Mouse (Mus musculus): ENCODE measurements around the gene Ltbr. TPM values are rescaled to one million over a fixed set of nuclear protein-coding genes. Genes with fewer than 3 reads are reported as not detected.
"Not testable (repeated sequence)": the region's sequence is repeated elsewhere in the genome, so short reads cannot be mapped to it uniquely, and the experiment has no call there.

Ltbr gene
- polyA plus RNA-seq, 1 experiment from 2014 or later, result 11.0 TPM

DNA sequence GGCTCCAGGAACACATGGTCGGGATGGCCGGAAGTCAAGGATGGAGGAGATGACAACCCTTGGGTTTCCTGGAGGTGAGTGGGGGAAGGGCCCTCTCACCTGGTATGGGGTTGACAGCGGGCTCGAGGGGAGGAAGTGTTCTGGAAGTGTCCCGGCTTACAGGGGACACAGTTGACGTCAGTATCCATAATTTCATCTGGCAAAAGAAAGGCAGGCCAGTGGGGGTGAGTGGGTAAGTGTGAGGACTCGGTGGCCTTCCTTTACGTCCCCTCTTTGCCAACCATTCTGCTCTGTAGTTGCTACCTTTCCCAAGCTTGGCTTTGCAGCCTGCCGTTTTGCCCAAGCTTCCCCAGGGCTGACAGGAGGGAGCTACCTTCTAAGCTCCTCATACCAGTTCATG lies 1.5 kb downstream of the Ltbr start:
- Histone ChIP-seq H3K9me3 (ENCODE audit: control insufficient read depth, low read length) (no peaks in the 10 kb centered on the region), H3K4me1 (ENCODE audit: control insufficient read depth, insufficient read depth, low read length) (peaks cover 6% of the 10 kb centered on the region; the same call in 1 of the 2 replicates), H3K36me3 (ENCODE audit: control insufficient read depth, insufficient read depth, low read length) (no peaks in the 10 kb centered on the region), H3K27ac (ENCODE audit: low read depth, low read length) (no peak overlapping the region), H3K4me3 (ENCODE audit: low read depth, low read length) (no peak overlapping the region), H3K27me3 (ENCODE audit: control insufficient read depth, insufficient read depth, low read length) (no peaks in the 10 kb centered on the region), H3K4me2 (ENCODE audit: low read depth, low read length) (peak overlapping the region; percentile 56; the same call in 1 of the 2 replicates), H3K9ac (replicated peaks; ENCODE audit: low read depth, low read length) (no peak overlapping the region)
- WGBS, result 91% methylated on average over 9 of the region's 9 CpGs
- no peak for ATAC-seq (ENCODE audit: low read depth)

DNA sequence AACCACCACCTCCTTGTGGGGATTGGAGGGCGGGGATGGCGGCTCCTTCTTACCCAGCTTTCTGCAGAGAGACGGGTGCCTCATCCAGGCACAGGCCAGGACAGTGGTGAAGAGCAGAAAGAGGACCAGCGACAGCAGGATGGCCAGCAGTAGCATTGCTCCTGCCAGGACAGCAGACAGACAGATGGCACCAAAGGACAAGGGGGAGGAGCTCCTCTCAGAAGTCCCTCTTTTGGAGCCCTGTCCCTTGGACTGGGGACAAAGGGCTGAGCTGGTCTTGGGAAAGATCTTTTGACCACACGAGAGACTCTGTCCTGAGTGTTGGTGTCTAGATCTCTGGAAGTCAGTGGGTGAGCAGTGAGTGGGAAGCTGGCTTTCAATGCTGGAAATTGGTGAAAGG lies 4.3 kb downstream of the Ltbr start:
- Histone ChIP-seq H3K4me1 (ENCODE audit: control insufficient read depth, insufficient read depth, low read length) (peaks cover 6% of the 10 kb centered on the region; the same call in 1 of the 2 replicates), H3K4me3 (ENCODE audit: low read depth, low read length) (no peak overlapping the region), H3K9ac (replicated peaks; ENCODE audit: low read depth, low read length) (no peak overlapping the region), H3K27ac (ENCODE audit: low read depth, low read length) (no peak overlapping the region), H3K27me3 (ENCODE audit: control insufficient read depth, insufficient read depth, low read length) (no peaks in the 10 kb centered on the region), H3K9me3 (ENCODE audit: control insufficient read depth, low read length) (no peaks in the 10 kb centered on the region), H3K36me3 (ENCODE audit: control insufficient read depth, insufficient read depth, low read length) (no peaks in the 10 kb centered on the region), H3K4me2 (ENCODE audit: low read depth, low read length) (no peak overlapping the region)
- WGBS, result 29% methylated on average over 5 of the region's 5 CpGs
- ATAC-seq (ENCODE audit: low read depth), result no peak

DNA sequence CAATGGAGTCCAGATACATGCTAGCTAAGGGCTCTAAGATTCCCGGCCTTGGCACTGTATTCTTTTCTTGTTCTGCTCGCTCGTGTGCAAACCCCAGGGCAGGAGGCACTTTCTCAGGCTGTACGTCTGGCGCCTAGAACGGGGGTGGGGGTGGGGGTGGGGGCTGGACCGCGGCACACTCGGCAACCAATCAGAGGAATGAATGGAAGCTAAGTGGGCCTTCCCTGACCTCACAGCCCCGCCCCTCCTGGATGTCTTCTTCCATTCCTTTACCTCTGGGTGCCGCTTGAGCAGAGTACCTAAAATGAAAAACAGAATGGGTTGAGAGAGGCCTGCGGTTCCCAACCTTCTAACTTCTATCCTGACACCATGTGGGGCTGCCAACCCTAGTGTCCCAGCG lies 4.8 kb downstream of the Ltbr start:
- no peak overlapping the region for H3K9ac ChIP-seq (replicated peaks; ENCODE audit: low read depth, low read length)
- no peaks in the 10 kb centered on the region for H3K36me3 ChIP-seq (ENCODE audit: control insufficient read depth, insufficient read depth, low read length)
- no peaks in the 10 kb centered on the region for H3K27me3 ChIP-seq (ENCODE audit: control insufficient read depth, insufficient read depth, low read length)
- H3K4me1 ChIP-seq (ENCODE audit: control insufficient read depth, insufficient read depth, low read length), result peaks cover 5% of the 10 kb centered on the region; the same call in 1 of the 2 replicates
- WGBS, result 14% methylated on average over 13 of the region's 13 CpGs
- H3K4me2 ChIP-seq (ENCODE audit: low read depth, low read length), result no peak overlapping the region
- no peaks in the 10 kb centered on the region for H3K9me3 ChIP-seq (ENCODE audit: control insufficient read depth, low read length)
- no peak overlapping the region for H3K4me3 ChIP-seq (ENCODE audit: low read depth, low read length)
- ATAC-seq (ENCODE audit: low read depth), result peak; percentile 38; the same call in 1 of the 2 replicates
- H3K27ac ChIP-seq (ENCODE audit: low read depth, low read length), result no peak overlapping the region

DNA sequence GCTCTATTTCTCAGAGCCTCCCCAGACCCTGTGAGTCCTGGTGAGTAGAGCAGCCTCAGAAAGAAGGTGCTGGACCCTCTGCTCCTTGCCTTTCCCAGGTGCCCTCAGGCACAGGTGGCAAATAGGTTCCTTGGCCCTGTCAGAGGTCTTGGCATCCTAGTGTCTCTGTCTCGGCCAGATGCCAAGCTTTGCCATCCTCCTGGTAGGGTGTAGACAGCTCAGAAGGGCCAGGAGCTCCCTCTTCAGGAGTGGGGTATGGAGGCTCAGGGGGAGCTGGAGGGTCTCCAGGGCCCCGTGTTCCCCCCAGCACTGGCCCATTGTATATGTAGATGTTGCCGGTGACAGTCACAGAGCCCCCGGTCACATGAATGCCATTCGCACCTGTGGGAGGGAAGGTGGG lies 6.6 kb downstream of the Ltbr start:
- H3K27ac ChIP-seq (ENCODE audit: low read depth, low read length), result no peak overlapping the region
- no peaks in the 10 kb centered on the region for H3K9me3 ChIP-seq (ENCODE audit: control insufficient read depth, low read length)
- no peak for ATAC-seq (ENCODE audit: low read depth)
- 94% methylated on average over 5 of the region's 5 CpGs for WGBS
- no peaks in the 10 kb centered on the region for H3K4me1 ChIP-seq (ENCODE audit: control insufficient read depth, insufficient read depth, low read length)
- H3K27me3 ChIP-seq (ENCODE audit: control insufficient read depth, insufficient read depth, low read length), result no peaks in the 10 kb centered on the region
- H3K4me3 ChIP-seq (ENCODE audit: low read depth, low read length), result no peak overlapping the region
- H3K9ac ChIP-seq (replicated peaks; ENCODE audit: low read depth, low read length), result no peak overlapping the region
- H3K36me3 ChIP-seq (ENCODE audit: control insufficient read depth, insufficient read depth, low read length), result no peaks in the 10 kb centered on the region
- H3K4me2 ChIP-seq (ENCODE audit: low read depth, low read length), result no peak overlapping the region

DNA sequence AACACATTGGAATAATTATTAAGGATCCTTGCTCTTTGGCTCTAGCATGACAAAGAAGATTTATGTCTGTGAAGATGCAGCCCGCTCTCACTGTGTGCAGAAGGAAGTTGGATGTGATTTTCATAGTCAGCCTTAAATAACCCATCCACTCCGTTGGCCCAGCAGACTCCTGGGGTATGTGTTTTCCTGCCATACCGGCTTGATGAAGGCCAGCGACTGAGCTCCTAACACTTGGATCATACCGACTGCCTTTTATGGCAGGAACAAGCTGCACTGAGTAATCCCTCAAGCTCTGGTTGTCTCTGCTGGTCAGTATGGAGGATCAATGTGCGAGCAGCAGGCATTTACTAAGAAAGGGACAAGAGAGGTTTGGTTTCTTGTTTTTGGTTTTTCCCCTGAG lies 8.2 kb downstream of the Ltbr start:
- Histone ChIP-seq H3K9me3 (ENCODE audit: control insufficient read depth, low read length) (no peaks in the 10 kb centered on the region), H3K9ac (replicated peaks; ENCODE audit: low read depth, low read length) (no peak overlapping the region), H3K27ac (ENCODE audit: low read depth, low read length) (no peak overlapping the region), H3K27me3 (ENCODE audit: control insufficient read depth, insufficient read depth, low read length) (no peaks in the 10 kb centered on the region), H3K36me3 (ENCODE audit: control insufficient read depth, insufficient read depth, low read length) (no peaks in the 10 kb centered on the region), H3K4me1 (ENCODE audit: control insufficient read depth, insufficient read depth, low read length) (no peaks in the 10 kb centered on the region), H3K4me3 (ENCODE audit: low read depth, low read length) (no peak overlapping the region), H3K4me2 (ENCODE audit: low read depth, low read length) (no peak overlapping the region)
- 86% methylated on average over 6 of the region's 6 CpGs for WGBS
- ATAC-seq (ENCODE audit: low read depth), result no peak

DNA sequence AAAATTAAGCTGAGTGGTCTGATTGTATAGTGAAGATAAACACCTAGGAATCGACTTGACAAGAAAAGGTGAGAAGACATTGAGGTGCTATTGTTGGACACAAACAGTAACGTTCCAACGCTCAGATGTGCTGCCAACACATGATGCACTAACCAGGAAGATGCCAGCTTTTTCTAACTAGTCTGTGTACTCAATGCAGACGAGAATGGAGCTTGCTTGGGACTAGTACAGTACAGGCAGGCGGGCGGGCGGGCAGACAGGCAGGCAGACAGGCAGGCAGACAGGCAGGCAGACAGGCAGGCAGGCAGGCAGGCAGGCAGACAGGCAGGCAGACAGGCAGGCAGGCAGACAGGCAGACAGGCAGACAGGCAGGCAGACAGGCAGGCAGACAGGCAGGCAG lies 9.3 kb downstream of the Ltbr start:
- H3K27ac ChIP-seq (ENCODE audit: low read depth, low read length); H3K9ac ChIP-seq (replicated peaks; ENCODE audit: low read depth, low read length); H3K36me3 ChIP-seq (ENCODE audit: control insufficient read depth, insufficient read depth, low read length); ATAC-seq (ENCODE audit: low read depth); H3K4me1 ChIP-seq (ENCODE audit: control insufficient read depth, insufficient read depth, low read length); H3K4me2 ChIP-seq (ENCODE audit: low read depth, low read length); H3K4me3 ChIP-seq (ENCODE audit: low read depth, low read length); H3K9me3 ChIP-seq (ENCODE audit: control insufficient read depth, low read length); H3K27me3 ChIP-seq (ENCODE audit: control insufficient read depth, insufficient read depth, low read length): not testable (repeated sequence)
- WGBS, result 90% methylated on average over 7 of the region's 7 CpGs

DNA sequence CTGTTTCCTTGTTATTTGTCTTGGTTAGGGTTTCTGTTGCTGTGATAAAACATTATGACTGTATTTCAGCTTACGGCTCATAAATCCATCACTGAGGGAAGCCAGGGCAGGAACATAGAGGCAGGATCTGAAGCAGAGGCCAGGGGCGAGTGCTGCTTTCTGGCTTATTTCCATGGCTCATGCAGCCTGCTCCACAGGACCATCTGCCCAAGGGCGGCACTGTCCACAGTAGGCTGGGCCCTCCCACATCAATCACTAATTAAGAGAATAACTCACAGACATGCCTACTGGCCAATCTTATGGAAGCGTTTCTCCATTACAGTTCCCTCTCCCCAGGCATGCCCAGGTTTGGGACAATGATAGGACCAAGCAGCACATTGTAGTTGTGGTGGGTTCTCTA lies 10.4 kb downstream of the Ltbr start:
- no peak for ATAC-seq (ENCODE audit: low read depth)
- H3K27me3 ChIP-seq (ENCODE audit: control insufficient read depth, insufficient read depth, low read length), result no peaks in the 10 kb centered on the region
- no peaks in the 10 kb centered on the region for H3K36me3 ChIP-seq (ENCODE audit: control insufficient read depth, insufficient read depth, low read length)
- H3K4me3 ChIP-seq (ENCODE audit: low read depth, low read length), result no peak overlapping the region
- no peak overlapping the region for H3K9ac ChIP-seq (replicated peaks; ENCODE audit: low read depth, low read length)
- H3K27ac ChIP-seq (ENCODE audit: low read depth, low read length), result no peak overlapping the region
- H3K4me1 ChIP-seq (ENCODE audit: control insufficient read depth, insufficient read depth, low read length), result no peaks in the 10 kb centered on the region
- WGBS, result 46% methylated on average over 4 of the region's 4 CpGs
- no peak overlapping the region for H3K4me2 ChIP-seq (ENCODE audit: low read depth, low read length)
- no peaks in the 10 kb centered on the region for H3K9me3 ChIP-seq (ENCODE audit: control insufficient read depth, low read length)

DNA sequence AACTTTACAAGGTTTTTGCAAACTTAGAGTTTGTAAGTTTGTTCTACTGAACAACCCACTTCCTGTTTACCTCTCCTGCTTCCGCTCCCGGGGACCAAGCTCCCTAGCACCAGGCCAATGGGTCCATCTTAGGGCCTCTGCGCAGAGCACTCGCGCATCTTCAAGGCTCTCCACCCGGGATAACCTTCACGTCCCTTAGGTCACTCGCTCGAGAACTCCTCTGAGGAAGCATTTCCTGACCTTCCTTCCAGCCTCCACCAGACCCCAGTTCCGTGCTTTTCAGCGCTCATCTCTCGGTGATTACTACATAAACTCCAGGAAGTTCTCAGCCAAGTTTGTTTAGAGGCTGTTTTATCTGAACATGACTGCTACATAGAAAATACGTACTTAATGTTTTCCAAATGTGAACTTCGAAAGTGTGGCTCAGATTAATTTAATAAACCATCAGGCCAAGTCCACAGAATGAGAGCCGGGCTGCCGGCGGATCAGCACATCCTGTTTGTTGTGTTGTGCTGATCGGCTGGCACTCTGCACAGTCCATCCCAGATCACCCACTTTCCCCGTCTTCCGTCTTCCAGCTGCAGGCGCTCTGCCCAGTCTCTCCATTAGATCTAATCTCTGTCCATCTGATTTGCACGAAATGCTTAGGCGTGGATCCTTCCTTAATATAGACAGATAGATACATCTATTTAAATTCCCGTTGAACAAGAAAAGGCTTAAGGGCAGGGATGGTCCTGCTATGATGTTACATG lies 11.3 kb downstream of the Ltbr start:
- Histone ChIP-seq H3K27ac (ENCODE audit: low read depth, low read length) (no peak overlapping the region), H3K4me3 (ENCODE audit: low read depth, low read length) (no peak overlapping the region), H3K4me2 (ENCODE audit: low read depth, low read length) (no peak overlapping the region), H3K27me3 (ENCODE audit: control insufficient read depth, insufficient read depth, low read length) (no peaks in the 10 kb centered on the region), H3K36me3 (ENCODE audit: control insufficient read depth, insufficient read depth, low read length) (no peaks in the 10 kb centered on the region), H3K4me1 (ENCODE audit: control insufficient read depth, insufficient read depth, low read length) (no peaks in the 10 kb centered on the region), H3K9me3 (ENCODE audit: control insufficient read depth, low read length) (no peaks in the 10 kb centered on the region), H3K9ac (replicated peaks; ENCODE audit: low read depth, low read length) (no peak overlapping the region)
- 88% methylated on average over 24 of the region's 24 CpGs for WGBS
- no peak for ATAC-seq (ENCODE audit: low read depth)

DNA sequence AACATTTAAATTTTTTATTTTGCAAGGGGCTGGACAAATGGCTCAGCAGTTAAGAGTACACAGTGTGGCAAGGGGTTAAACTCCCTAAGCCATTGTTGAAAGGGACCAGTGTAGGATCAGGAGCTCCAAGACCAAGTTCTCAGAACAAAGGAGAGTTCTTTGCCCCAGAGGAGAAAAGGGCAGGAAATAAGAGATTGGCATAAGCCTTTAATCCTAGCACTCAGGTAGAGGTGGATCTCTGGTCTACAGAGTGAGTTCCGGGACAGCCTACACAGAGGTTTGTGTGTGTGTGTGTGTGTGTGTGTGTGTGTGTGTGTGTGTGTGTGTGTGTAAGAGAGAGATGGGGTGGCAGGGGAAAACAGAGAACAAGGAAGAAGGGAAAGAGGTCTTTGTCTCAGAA lies 12.7 kb downstream of the Ltbr start:
- ATAC-seq (ENCODE audit: low read depth), result no peak
- 90% methylated on average over 1 of the region's 1 CpGs for WGBS

More for the DNA sequence above, 12.7 kb downstream of the Ltbr start:
- Histone ChIP-seq H3K36me3 (ENCODE audit: control insufficient read depth, insufficient read depth, low read length) (no peaks in the 10 kb centered on the region), H3K27me3 (ENCODE audit: control insufficient read depth, insufficient read depth, low read length) (no peaks in the 10 kb centered on the region), H3K4me2 (ENCODE audit: low read depth, low read length) (no peak overlapping the region), H3K4me3 (ENCODE audit: low read depth, low read length) (no peak overlapping the region), H3K27ac (ENCODE audit: low read depth, low read length) (no peak overlapping the region), H3K9me3 (ENCODE audit: control insufficient read depth, low read length) (no peaks in the 10 kb centered on the region), H3K4me1 (ENCODE audit: control insufficient read depth, insufficient read depth, low read length) (no peaks in the 10 kb centered on the region), H3K9ac (replicated peaks; ENCODE audit: low read depth, low read length) (no peak overlapping the region)
